Mouse (Mus musculus) C2C12 (cell line): ENCODE data around the gene Zfp39.

Source experiments
- CEBPB ChIP-seq: IDR thresholded peaks from one replicate; pipeline ENCODE4 v1.6.1; 2011; ENCODE audit warnings: low read depth, mild to moderate bottlenecking, control low read depth, moderate library complexity
- CTCF ChIP-seq: IDR thresholded peaks from one replicate; pipeline ENCODE4 v1.5.1; 2011; ENCODE audit not compliant: control insufficient read depth, insufficient read depth, insufficient read length
- MAX ChIP-seq: IDR thresholded peaks from one replicate; pipeline ENCODE4 v1.6.1; 2011; ENCODE audit warnings: mild to moderate bottlenecking, control low read depth
- MYOD1 ChIP-seq: IDR thresholded peaks from one replicate; pipeline ENCODE4 v1.6.1; 2011; ENCODE audit warnings: low read depth; ENCODE audit not compliant: control insufficient read depth, insufficient read length
- USF1 ChIP-seq: IDR thresholded peaks from one replicate; pipeline ENCODE4 v1.6.1; 2011; ENCODE audit warnings: low read depth, mild to moderate bottlenecking, control low read depth, moderate library complexity

GRCm38 (mm10) chr11:58927790-58928651, 24.0 kb upstream of the Zfp39 start:
- TF ChIP-seq CTCF, result no peak
- TF ChIP-seq MYOD1, result no peak
- TF ChIP-seq MAX, result no peak
- TF ChIP-seq CEBPB, result no peak
- TF ChIP-seq USF1, result no peak
